Mouse (Mus musculus) heart, adult 8-10 months (tissue): ENCODE data around the gene Aff2. TPM values are rescaled to one million over a fixed set of nuclear protein-coding genes. Genes with fewer than 3 reads are reported as not detected.

Experiments used
- DNase-seq: peaks from one replicate; pipeline ENCODE4 v3.0.0; 2022; ENCODE audit warnings: low spot score
- total RNA-seq, 4 experiments: library from RNA; stranded (reverse); gene quantifications; 2 replicates each; pipeline ENCODE4 v1.2.4; 2022

The Aff2 gene
- 1 to 10 TPM; 2.2 to 3.5 (median 2.8) TPM for total RNA-seq

DNA sequence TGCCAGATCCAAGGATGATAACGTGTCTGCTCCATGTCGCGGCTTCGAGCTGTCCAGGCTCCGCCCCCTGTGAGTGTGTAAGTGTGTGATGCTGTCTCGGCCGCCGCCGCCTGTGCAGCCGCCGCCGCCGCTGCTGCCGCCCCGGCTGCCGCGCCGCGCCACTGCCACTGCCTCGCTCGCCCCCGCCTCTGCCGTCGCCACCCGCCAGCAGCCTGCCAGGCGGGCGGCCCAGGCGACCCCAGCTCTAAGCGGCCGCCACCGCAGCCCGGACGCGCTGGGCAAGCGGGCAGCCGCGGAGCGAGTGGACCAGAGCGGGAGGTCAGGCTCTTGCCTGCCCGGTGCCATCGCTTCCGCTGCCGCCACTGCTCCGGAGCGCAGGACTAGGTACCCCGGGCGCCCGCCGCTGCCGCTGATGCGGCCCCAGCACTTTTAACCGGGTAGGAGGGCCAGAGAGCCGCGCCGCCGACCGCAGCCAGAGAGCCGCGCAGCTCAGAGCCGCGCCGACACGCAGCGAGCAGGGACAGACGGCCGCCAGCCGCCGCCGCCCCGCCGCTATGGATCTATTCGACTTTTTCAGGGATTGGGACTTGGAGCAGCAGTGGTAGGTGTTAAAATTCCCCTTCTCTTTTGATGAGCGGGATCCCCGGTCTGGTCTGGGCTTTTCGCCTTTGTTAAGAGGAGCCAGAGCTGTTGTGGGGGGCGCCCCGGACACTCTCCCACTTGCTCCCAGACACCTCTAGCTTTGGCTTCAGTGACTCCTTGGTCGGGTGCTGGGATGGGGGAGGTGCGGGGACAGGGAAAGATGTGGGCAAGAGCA, at the start of gene Aff2:
TSS of gene Aff2 (plus strand) at position 57 of the 817 bp plus-strand sequence.
- no peak for DNase-seq

- DNase-seq = peak; percentile 24
Measured at GRCm38 (mm10) chrX:69337296-69337695, 22.8 kb upstream of the Aff2 start.

- DNase-seq = no peak
Measured at GRCm38 (mm10) chrX:69355621-69356020, 4.5 kb upstream of the Aff2 start.

DNA sequence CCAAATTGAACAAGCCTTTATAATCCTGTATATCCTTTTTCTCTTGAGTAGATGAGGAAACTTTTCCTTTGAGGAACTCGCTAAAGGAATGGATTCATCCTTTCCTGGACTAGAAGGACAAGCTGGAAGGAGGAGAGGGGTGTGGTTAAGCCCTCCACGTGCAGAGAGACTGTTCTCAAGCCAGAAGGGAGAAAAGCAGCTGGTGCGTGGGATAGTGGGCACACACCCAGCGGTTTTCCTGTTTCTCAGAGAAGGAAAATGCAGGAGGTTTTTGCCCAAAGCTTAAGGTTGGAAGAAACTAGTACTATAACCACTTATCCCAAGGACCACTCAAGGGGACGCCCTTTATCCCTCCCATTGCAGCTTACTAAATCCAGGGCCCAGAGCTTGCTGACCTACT, 734 bp upstream of the Aff2 start:
- no peak for DNase-seq

DNA sequence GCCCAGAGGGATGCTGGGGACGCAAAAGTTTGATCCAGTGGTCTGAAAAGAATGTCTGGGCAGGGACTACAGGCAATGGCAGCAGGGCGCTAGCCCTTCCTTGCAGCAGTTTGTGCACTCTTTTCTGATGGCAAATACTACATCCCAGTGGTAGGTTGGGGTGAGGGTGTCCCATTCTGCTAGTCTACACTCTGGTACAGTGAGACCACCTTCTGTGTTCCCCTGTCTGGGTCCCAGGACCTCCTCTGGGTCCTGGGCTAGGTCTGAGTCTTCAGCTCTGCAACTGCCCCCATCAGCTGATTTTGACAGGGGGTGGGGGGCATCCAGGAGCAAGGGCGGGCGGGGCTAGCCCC, 233 bp upstream of the Aff2 start:
- DNase-seq = no peak

DNA sequence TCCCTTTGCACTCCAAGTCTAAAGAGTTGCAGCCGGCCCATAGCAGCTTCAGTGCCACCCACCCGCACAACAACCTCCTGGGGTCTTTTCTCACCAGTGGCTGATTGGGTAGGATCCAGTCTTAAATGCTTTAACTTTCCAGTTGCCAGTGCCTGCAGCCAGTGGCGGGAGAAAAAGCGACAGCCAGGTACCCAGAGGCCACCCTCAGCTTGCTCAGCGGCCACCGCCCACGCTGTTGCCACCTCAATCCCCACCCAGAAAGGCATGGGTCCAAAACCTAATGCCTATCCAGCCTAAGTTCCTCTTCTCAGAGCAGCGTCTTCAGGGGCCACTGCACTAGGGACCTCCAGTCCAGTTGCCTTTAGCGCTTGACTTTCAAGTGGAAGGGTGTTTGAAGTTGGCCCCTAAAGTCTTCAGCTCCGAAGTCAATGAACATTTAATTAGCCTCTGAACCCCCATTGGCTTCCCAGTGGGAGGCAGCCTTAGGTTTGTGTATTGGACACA, 1.0 kb downstream of the Aff2 start:
- no peak for DNase-seq

- DNase-seq = no peak
Measured at GRCm38 (mm10) chrX:69364198-69364597, 4.1 kb downstream of the Aff2 start.

DNA sequence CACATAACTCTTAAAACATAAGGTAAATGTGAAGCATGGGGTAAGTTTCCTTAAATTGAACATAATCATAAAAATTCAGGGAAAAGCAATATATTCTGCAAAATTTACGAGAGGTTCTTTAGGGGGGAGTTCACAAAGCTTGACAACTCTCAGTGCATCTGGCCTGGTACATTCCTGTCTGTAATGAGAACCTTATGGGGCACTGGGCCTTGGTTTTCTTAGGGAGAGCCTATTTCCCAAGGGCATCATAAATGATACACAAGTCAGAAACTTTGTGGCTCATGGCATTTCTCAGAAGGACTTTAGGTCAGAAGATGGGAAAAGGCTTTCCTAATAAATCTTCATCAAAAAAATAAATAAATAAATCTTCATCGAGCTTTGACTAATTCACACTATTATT, 13.2 kb downstream of the Aff2 start:
- DNase-seq = no peak

GRCm38 (mm10) chrX:69389738-69390137, 29.6 kb downstream of the Aff2 start:
- no peak for DNase-seq

DNA sequence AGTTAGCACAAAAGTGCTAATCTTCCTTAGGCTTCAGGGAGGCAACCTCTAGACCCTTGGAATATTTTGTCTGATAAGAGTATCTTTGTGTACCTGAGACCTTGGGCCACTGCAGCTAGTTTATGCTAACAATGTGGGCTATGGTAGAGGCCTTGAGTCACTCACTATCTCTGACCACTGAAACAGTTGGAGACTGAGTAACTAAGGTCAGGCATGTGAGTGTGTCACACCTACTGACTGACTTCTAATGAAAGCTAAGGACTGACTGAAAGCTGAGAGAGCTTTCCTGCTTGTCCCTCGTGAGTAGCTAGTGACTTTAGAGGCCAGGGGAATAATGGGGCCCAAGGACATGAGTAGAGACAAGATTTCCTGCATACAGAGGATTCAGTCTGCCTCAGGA, 54.9 kb downstream of the Aff2 start:
- no peak for DNase-seq

DNA sequence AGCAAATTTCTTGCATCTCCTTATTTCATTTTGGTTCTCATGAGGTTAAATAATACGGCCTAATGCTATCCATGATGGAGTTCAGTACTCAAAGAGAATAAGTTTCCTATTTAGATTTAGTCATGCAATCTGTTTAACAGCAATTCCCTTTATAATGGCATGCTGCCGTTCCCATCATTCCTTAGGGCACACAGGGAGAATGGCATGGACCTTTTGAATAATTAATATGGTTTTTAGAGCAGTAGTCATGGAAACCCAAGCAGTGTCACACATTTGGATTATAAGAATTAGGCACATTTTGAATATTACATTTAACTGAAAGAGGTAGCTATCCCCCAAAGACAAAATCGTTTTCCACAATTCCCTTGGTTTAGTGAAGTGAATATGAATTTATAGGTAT, 78.3 kb downstream of the Aff2 start:
- DNase-seq = no peak

DNA sequence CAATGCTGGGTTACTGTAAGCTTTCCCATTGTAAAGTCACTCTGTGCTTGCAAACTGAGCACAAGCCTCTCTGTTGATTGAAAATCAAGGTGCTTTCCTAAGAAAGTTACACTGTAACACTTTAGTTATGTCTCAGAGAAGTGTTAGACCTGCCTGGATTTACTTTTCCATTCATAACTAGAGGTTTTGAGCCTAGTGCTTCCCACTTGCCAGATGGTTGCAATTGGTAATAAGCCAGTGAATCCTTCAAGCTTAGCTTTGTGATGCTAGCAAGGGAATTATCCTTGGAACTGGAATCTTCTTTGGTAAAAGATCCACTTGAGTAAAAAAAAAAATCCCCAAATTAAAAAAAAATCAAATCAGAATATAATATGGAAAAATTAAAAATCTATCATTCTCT, 81.8 kb downstream of the Aff2 start:
- DNase-seq = no peak

GRCm38 (mm10) chrX:69460896-69461295, 100.8 kb downstream of the Aff2 start:
- no peak for DNase-seq

DNA sequence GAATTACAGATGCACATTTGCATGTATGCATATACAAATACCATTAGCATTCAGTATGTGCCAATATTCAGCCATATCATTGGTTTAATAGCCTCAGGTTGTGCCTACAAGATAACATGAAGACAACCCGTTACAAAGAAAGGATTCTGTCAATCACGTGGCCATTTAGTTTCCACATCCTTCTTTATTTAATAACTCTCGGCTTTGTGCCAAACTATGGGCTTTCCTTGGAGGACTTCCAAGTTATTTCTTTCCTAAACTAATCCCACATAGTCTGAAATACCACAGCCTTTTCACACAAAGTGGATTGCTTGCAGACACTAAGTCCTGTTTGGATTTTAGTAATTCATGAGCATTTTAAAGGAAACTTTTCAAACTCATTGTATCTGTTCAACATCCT, 142.0 kb downstream of the Aff2 start:
- DNase-seq = no peak

GRCm38 (mm10) chrX:69518040-69518575, 158.0 kb downstream of the Aff2 start:
- no peak for DNase-seq

- no peak for DNase-seq
Measured at GRCm38 (mm10) chrX:69540811-69541210, 180.7 kb downstream of the Aff2 start.

GRCm38 (mm10) chrX:69579903-69580459, 219.9 kb downstream of the Aff2 start:
- DNase-seq = no peak

DNA sequence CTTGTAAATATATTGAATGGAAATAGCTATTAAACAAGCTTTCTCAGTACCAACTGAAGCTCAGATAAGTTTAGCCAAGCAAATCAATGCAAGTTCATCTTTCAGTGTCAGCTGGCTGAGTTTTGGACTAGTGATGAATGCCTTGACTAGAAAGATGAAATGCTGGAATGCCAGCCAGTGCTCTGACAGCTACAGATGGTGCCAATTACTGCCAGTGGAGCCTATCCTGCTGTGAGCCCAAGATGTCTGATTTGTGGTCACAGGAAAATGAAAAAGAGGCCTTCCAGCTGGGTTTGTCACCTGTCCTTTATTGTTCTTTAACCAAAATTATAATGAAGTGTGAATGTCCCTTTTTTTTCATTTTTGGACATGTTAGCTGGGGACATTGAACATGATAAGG, 248.7 kb downstream of the Aff2 start:
- no peak for DNase-seq

GRCm38 (mm10) chrX:69663038-69663437, 302.9 kb downstream of the Aff2 start:
- DNase-seq = no peak

- no peak for DNase-seq
Measured at GRCm38 (mm10) chrX:69666145-69666677, 306.1 kb downstream of the Aff2 start.

DNA sequence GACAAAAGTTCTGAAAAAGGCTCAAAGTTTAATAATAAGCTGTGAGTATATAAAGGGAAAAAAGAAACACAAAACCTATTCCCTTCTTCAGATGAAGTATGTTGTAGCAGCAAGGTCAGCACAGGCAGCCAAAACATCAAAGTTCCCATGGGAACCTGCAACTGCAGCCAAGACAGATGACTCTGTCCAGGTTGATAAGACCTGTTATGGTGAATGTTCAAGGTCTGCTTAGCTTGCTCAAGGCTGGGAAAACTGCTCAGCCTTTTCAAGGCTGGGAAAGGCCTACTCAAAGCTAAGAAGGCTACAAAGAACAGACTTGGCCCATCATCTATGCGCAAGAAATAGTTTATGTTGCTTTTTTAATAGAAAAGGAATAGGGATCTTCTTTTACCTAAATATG, 315.6 kb downstream of the Aff2 start:
- no peak for DNase-seq

GRCm38 (mm10) chrX:69698840-69699239, 338.7 kb downstream of the Aff2 start:
- no peak for DNase-seq

DNA sequence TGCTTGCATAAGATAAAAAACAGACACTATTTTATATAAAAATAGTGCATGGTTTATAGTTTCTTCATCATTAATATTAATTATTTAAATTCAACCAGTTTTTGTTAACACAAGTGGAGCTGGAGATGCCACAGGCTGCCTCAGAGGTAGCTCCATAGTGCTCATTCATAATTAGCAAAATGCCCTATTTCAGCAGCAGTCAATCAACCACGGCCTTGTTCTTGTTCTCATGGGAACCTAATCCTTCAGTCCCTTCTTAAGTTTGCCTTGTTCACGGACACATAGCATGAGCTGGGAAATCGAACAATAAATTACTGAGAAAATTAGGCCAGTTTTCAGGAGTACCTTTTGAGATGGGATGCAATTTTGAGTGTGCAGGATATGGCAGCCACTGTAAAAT, 378.9 kb downstream of the Aff2 start:
- no peak for DNase-seq
